20 mouse cellular contexts compared by ENCODE assay signal in genomic region chr2:178316281-178316680, GRCm38 (mm10).
DNase-seq lines count a peak whose midpoint lies in the region; ATAC-seq lines count a peak whose summit lies in the region.
"Had no signal": no experiment of that assay in that cellular context is flagged by ENCODE, and none has a peak within 500 bp of the region (broad histone marks: within the 10 kb centered on the region; RNA-seq: fewer than 3 reads in every experiment).

No protein-coding gene starts in this region.

- WGBS in heart, embryonic 10.5 days, result 62% methylated on average over 1 of the region's 1 CpGs
- 55% methylated on average over 1 of the region's 1 CpGs for WGBS in heart, embryonic 11.5 days (ENCODE audit: insufficient replicate concordance)

- H3K4me1 ChIP-seq in heart, embryonic 10.5 days, result no peaks in the 10 kb centered on the region
- H3K4me1 ChIP-seq in heart, embryonic 11.5 days (ENCODE audit: control insufficient read depth, insufficient read depth, low read length), result no peaks in the 10 kb centered on the region

- no peak overlapping the region for H3K9ac ChIP-seq in heart, embryonic 11.5 days (ENCODE audit: low read depth, low read length)

- no peak overlapping the region for H3K4me2 ChIP-seq in heart, embryonic 11.5 days

- H3K4me3 ChIP-seq in heart, embryonic 10.5 days, result no peak overlapping the region
- no peak overlapping the region for H3K4me3 ChIP-seq in heart, embryonic 11.5 days (ENCODE audit: low read depth, low read length)

- no peaks in the 10 kb centered on the region for H3K9me3 ChIP-seq in heart, embryonic 10.5 days
- no peaks in the 10 kb centered on the region for H3K9me3 ChIP-seq in heart, embryonic 11.5 days (replicated peaks; ENCODE audit: control insufficient read depth, low read length)

- peak; percentile 60 for DNase-seq in heart, adult 11 months
- DNase-seq in heart, postnatal 4 days, result no peak
- peak; percentile 64 for DNase-seq in heart, embryonic 10.5 days (ENCODE audit: low spot score)
- DNase-seq in heart, postnatal 10 days, result no peak
- no peak for DNase-seq in heart, postnatal 25 days (ENCODE audit: low spot score)
- DNase-seq: adrenal gland, adult 2 months; adrenal gland, adult 8-10 months; adrenal gland, postnatal 10 days; adrenal gland, postnatal 14 days; adrenal gland, postnatal 25 days; adrenal gland, postnatal 36 days; B cell, adult 2 months; cerebellum, adult 11 months; cerebellum, adult 11-12 months; cerebellum, adult 18-20 months had no signal

- no peak overlapping the region for H3K27ac ChIP-seq in heart, embryonic 10.5 days
- H3K27ac ChIP-seq in heart, embryonic 11.5 days (ENCODE audit: low read depth, low read length), result no peak overlapping the region

- H3K27me3 ChIP-seq in heart, embryonic 10.5 days (ENCODE audit: insufficient read depth, poor library complexity, severe bottlenecking), result peaks cover 10% of the 10 kb centered on the region; the same call in 1 of the 2 replicates
- H3K27me3 ChIP-seq in heart, embryonic 11.5 days (ENCODE audit: control insufficient read depth, insufficient read depth, low read length), result no peaks in the 10 kb centered on the region
- H3K27me3 ChIP-seq: Patski had no signal

- 0 out of 2 replicates have a peak, but pooled peaks have one; percentile 37 for ATAC-seq in heart, embryonic 11.5 days (replicated peaks; ENCODE audit: insufficient number of reproducible peaks, low FRiP score, low TSS enrichment)
- ATAC-seq: activated CD4-positive, CD25-positive, alpha-beta regulatory T cell, adult 4 months; CD4-positive, CD25-positive, alpha-beta regulatory T cell, adult 4 months; Patski had no signal

- intact Hi-C loops in heart, postnatal 10 days (cut with DNase I), result no loop called here
- intact Hi-C loops in heart, postnatal 25 days (cut with DNase I), result no loop called here

- H3K36me3 ChIP-seq in heart, embryonic 10.5 days, result no peaks in the 10 kb centered on the region
- H3K36me3 ChIP-seq in heart, embryonic 11.5 days (ENCODE audit: control insufficient read depth, insufficient read depth, low read length), result no peaks in the 10 kb centered on the region
- H3K36me3 ChIP-seq: G1E had no signal

Comparison
In these comparisons a context has a peak if more than half of its experiments do, and no peak if none do; other contexts are left out.
1. DNase-seq: peak in heart, adult 11 months (single experiment) and heart, embryonic 10.5 days (single experiment); none in heart, postnatal 4 days (single experiment), heart, postnatal 10 days (0 of 2) and heart, postnatal 25 days (single experiment).